Mouse (Mus musculus) hindbrain, embryonic 15.5 days (tissue): ENCODE measurements around the gene Rpl13a. TPM values are rescaled to one million over a fixed set of nuclear protein-coding genes. Genes with fewer than 3 reads are reported as not detected.
A peak's percentile ranks its signal among the peaks of the same experiment; 100 is the strongest.
"Not testable (repeated sequence)": the region's sequence is repeated elsewhere in the genome, so short reads cannot be mapped to it uniquely, and the experiment has no call there.

Source experiments
- ATAC-seq: fragments of 200-750 bp; cut with Nextera tagmentation; 2 replicates; pipeline ENCODE4 v1.8.0; 2017; ENCODE audit warnings: low read depth, moderate number of reproducible peaks, moderate TSS enrichment; ENCODE audit not compliant: low FRiP score
- H3K27ac ChIP-seq: fragments of 300-500 bp; sonication (generic); replicated peaks from 2 replicates; pipeline ENCODE4 v1.5.1; 2015; ENCODE audit warnings: mild to moderate bottlenecking, inconsistent platforms
- H3K27me3 ChIP-seq: fragments of 300-500 bp; sonication (generic); 2 replicates; pipeline ENCODE4 v1.6.1; 2015; ENCODE audit warnings: control low read depth, inconsistent platforms
- H3K36me3 ChIP-seq: fragments of 300-500 bp; sonication (generic); 2 replicates; pipeline ENCODE4 v1.6.1; 2015; ENCODE audit warnings: control low read depth, inconsistent platforms
- H3K4me1 ChIP-seq: fragments of 300-500 bp; sonication (generic); replicated peaks from 2 replicates; pipeline ENCODE4 v1.6.1; 2015; ENCODE audit warnings: control low read depth, inconsistent platforms
- H3K4me2 ChIP-seq: fragments of 300-500 bp; sonication (generic); 2 replicates; pipeline ENCODE4 v1.6.1; 2015; ENCODE audit warnings: moderate library complexity, mild to moderate bottlenecking, inconsistent platforms
- H3K4me3 ChIP-seq: fragments of 300-500 bp; sonication (generic); 2 replicates; pipeline ENCODE4 v1.5.1; 2015; ENCODE audit warnings: mild to moderate bottlenecking, inconsistent platforms
- H3K9ac ChIP-seq: fragments of 300-500 bp; sonication (generic); 2 replicates; pipeline ENCODE4 v1.6.1; 2015; ENCODE audit warnings: inconsistent platforms
- H3K9me3 ChIP-seq: fragments of 300-500 bp; sonication (generic); 2 replicates; pipeline ENCODE4 v1.6.1; 2016; ENCODE audit warnings: control low read depth, inconsistent platforms
- WGBS: fragments of 180-500 bp; shearing (Covaris S2); methylation state at CpG from one replicate; pipeline ENCODE4 v1.1.7; 2015; 5-methylcytosine and 5-hydroxymethylcytosine counted together
- polyA plus RNA-seq: library from polyadenylated mRNA; unstranded; fragments of >200 nt; fragmentation: Nextera tagmentation; extraction: Ambion mirVana; gene quantifications from 2 replicates; pipeline ENCODE4 v1.2.1, GENCODE M21; 2015

Gene Rpl13a
- polyA plus RNA-seq = 624 and 661 TPM in 2 replicates

DNA sequence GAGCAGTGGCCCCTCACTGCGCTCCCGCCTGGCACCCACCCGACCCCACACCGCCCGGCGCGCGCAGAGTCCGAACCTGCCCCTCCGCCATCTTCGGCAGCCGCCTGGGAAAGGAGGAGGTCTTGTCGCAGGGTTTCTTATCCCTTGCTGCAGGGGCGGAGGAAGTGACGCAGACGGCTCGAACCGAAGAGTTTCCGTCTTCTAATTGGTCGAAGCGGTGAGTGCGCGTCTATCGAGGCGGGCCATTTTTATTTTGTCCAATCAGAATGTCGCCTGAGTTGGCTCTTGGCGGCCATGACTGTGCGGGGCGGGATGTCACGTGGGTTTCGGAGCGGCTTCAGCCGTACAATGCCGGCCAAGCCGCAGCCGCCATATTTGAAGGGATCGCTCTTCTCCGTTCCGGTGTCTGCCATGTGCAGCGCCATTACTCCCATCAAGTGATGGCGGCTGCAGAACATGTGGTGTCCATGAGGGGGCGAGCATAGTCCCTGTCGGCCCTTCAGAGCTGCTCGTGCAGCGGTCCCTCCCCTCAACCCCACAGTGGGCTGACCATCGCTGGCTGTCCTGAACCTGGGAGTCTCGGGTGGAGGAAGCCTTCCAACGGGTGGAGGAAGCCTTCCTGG, at the start of gene Rpl13a:
Gene Rpl13a, minus strand, starts transcription at position 138 of the 623 bp plus-strand sequence.
- under 1% methylated on average over 48 of the region's 48 CpGs for WGBS

DNA sequence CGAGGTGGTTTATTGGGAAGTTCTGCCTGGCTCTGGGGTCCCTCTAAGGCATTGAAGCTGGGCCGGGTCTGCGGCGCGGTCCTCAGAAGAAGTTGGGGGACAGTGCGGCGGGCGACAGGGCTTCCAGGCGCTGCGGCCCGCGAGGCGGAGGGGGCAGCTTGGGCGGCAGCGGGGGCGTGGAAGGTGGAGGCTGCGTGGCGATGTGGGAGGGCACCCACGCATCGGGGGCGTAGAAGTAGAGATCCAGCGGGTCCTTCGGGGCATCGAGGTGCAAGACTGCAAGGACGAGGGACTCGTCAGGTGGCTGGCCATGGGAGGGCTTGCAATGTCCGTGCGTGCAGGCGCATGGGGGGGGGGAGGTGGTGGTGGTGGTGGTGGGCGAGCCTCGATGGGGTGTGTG, 47.8 kb upstream of the Rpl13a start:
- Histone ChIP-seq H3K9ac (no peak overlapping the region), H3K4me2 (peak overlapping the region; percentile 47), H3K4me3 (peak overlapping the region; percentile 16), H3K36me3 (no peaks in the 10 kb centered on the region), H3K27ac (no peak overlapping the region), H3K27me3 (peaks cover 84% of the 10 kb centered on the region), H3K4me1 (peaks cover 22% of the 10 kb centered on the region), H3K9me3 (no peaks in the 10 kb centered on the region)
- ATAC-seq = no peak
- 3% methylated on average over 29 of the region's 31 CpGs for WGBS

More for the DNA sequence above, at the start of gene Rpl13a:
- H3K36me3 ChIP-seq = peaks cover 25% of the 10 kb centered on the region
- H3K4me1 ChIP-seq = peaks cover 40% of the 10 kb centered on the region
- H3K4me2 ChIP-seq = peak within 1 kb of the TSS; percentile 79
- H3K9me3 ChIP-seq = no peaks in the 10 kb centered on the region
- peak within 1 kb of the TSS; percentile 70 for H3K4me3 ChIP-seq
- ATAC-seq = peak; percentile 95
- peak within 1 kb of the TSS; percentile 91 for H3K9ac ChIP-seq
- peak within 1 kb of the TSS; percentile 94 for H3K27ac ChIP-seq
- no peaks in the 10 kb centered on the region for H3K27me3 ChIP-seq

DNA sequence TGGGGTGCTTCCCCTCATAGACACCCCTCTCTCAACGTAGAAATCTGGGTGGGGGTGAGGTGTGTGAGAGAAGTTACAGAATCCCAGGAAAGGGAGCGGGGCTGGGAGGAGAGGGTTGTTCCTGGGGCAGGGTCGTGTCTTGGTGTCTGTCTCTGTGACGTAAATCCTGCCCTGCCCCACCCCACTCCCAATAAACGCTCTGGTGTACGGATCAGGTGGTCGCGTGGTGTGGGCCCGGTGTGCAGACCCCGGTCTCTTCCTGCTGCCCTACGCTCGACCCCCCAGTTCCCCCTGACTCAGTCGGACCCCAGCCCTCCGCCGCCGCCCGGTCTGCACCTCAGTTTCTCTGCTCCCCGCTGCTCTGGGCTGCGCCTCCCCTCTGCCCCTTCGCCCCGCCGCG, 47.4 kb upstream of the Rpl13a start:
- ATAC-seq = no peak

DNA sequence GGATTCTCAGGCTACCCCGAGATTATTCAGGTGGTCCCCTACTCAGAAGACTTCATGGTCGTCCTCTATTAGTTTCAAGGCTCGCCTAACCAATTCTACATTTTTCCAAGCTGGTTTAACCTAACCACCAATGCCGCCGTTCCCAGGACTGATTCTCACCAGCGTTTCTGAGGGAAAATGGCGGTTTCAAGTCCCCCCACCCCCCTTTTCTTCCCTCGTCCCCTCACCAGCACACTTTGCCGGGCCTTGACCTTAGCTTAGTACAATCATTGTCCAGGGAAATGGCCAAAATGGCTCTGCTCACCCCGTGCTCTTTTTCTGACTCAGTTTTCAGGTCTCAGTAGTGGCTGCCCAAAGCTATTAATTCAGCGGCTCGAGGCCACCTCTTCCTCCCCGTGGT, 46.8 kb upstream of the Rpl13a start:
- H3K4me3 ChIP-seq = no peak overlapping the region
- no peaks in the 10 kb centered on the region for H3K9me3 ChIP-seq
- no peak overlapping the region for H3K27ac ChIP-seq
- no peaks in the 10 kb centered on the region for H3K36me3 ChIP-seq
- H3K27me3 ChIP-seq = peaks cover 75% of the 10 kb centered on the region
- no peak overlapping the region for H3K4me2 ChIP-seq
- peaks cover 17% of the 10 kb centered on the region for H3K4me1 ChIP-seq
- ATAC-seq = no peak
- H3K9ac ChIP-seq = no peak overlapping the region
- WGBS = under 1% methylated on average over 13 of the region's 13 CpGs

More for the DNA sequence above, 47.4 kb upstream of the Rpl13a start:
- Histone ChIP-seq H3K9ac (no peak overlapping the region), H3K4me3 (peak overlapping the region; percentile 16), H3K9me3 (no peaks in the 10 kb centered on the region), H3K4me2 (peak overlapping the region; percentile 47), H3K27ac (no peak overlapping the region), H3K4me1 (peaks cover 18% of the 10 kb centered on the region), H3K36me3 (no peaks in the 10 kb centered on the region), H3K27me3 (peaks cover 80% of the 10 kb centered on the region)
- WGBS = 2% methylated on average over 23 of the region's 23 CpGs

DNA sequence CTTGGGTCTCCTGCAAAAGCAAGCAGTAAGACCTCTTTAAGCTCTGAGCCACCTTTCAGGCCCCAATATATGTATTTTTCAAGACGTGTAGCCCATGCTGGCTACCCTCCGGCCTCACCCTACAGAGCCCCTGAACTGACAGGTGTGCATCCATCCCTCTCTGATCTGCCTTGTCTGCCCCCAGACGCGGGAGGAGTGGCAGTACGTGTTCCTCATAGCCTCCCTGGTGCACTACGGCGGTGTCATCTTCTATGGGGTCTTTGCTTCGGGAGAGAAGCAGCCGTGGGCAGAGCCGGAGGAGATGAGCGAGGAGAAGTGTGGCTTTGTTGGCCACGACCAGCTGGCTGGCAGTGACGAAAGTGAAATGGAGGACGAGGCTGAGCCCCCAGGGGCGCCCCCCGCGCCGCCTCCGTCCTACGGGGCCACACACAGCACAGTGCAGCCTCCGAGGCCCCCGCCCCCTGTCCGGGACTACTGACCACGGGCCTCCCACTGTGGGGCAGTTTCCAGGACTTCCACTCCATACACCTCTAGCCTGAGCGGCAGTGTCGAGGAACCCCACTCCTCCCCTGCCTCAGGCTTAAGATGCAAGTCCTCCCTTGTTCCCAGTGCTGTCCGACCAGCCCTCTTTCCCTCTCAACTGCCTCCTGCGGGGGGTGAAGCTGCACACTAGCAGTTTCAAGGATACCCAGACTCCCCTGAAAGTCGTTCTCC, 46.2 kb upstream of the Rpl13a start:
- Histone ChIP-seq H3K27ac (no peak overlapping the region), H3K27me3 (peaks cover 75% of the 10 kb centered on the region), H3K9ac (no peak overlapping the region), H3K9me3 (no peaks in the 10 kb centered on the region), H3K36me3 (no peaks in the 10 kb centered on the region), H3K4me3 (no peak overlapping the region), H3K4me2 (no peak overlapping the region), H3K4me1 (peaks cover 17% of the 10 kb centered on the region)
- no peak for ATAC-seq
- WGBS = 3% methylated on average over 28 of the region's 29 CpGs

DNA sequence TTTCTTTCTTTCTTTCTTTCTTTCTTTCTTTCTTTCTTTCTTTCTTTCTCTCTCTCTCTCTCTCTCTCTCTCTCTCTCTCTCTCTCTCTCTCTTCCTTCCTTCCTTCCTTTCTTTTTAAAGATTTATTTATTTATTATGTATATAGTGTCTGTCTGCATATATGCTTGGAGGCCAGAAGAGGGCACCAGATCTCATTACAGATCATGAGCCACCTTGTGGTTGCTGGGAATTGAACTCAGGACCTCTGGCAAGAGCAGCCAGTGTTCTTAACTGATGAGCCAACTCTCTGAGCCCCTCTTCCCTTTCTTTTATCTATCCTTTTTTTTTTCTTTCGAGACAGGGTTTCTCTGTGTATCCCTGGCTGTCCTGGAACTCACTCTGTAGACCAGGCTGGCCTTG, 45.2 kb upstream of the Rpl13a start:
- H3K27ac ChIP-seq = not testable (repeated sequence)

DNA sequence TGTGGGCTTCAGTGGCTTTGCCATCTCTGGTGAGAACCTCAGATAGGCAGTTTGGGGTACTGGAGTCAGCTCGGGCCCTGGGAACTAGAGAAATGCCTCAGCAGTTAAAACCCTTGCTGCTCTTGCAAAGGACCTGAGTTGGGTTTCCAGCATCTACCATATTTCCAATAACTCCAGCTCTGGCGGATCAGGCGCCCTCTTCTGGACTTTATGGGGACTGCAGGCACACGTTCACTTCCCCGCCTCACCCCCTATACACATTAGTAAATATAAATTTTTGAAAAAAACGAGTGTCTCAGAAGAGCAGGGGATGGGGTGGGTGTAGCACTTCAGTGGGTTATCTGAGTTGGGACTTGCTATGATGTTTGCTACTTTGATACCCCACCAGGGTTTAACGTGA, 44.4 kb upstream of the Rpl13a start:
- Histone ChIP-seq H3K9me3 (no peaks in the 10 kb centered on the region), H3K27me3 (peaks cover 75% of the 10 kb centered on the region), H3K4me2 (no peak overlapping the region), H3K4me3 (no peak overlapping the region), H3K27ac (no peak overlapping the region), H3K9ac (no peak overlapping the region), H3K4me1 (peaks cover 25% of the 10 kb centered on the region), H3K36me3 (no peaks in the 10 kb centered on the region)
- ATAC-seq = no peak
- 61% methylated on average over 7 of the region's 7 CpGs for WGBS

More for the DNA sequence above, 45.2 kb upstream of the Rpl13a start:
- WGBS = 69% methylated on average over 1 of the region's 1 CpGs
- peaks cover 75% of the 10 kb centered on the region for H3K27me3 ChIP-seq
- H3K9ac ChIP-seq, H3K36me3 ChIP-seq, H3K4me2 ChIP-seq, H3K9me3 ChIP-seq, H3K4me3 ChIP-seq, ATAC-seq: not testable (repeated sequence)
- peaks cover 18% of the 10 kb centered on the region for H3K4me1 ChIP-seq

DNA sequence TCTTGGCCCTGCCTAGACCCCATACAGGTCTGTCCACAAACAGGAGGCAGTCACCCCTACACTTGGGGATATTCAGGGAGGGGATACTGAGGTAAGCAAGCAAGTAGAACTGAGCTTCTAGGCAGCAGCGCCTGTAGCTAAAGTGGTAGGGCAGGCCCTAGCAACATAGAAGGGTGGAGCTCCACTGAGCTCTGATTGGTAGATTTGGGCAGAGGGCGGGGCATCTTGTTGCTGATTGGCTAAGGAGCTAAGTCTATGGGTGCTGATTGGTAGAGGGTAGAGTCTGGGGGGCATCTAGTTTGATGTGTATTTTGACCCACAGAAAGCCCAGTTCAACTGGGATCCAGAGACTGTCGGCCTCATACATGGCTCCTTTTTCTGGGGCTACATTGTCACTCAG, 40.9 kb upstream of the Rpl13a start:
- Histone ChIP-seq H3K4me1 (peaks cover 12% of the 10 kb centered on the region), H3K36me3 (no peaks in the 10 kb centered on the region), H3K27ac (no peak overlapping the region), H3K9ac (no peak overlapping the region), H3K27me3 (peaks cover 75% of the 10 kb centered on the region), H3K4me3 (no peak overlapping the region), H3K9me3 (no peaks in the 10 kb centered on the region), H3K4me2 (no peak overlapping the region)
- ATAC-seq = no peak
- 94% methylated on average over 3 of the region's 3 CpGs for WGBS

DNA sequence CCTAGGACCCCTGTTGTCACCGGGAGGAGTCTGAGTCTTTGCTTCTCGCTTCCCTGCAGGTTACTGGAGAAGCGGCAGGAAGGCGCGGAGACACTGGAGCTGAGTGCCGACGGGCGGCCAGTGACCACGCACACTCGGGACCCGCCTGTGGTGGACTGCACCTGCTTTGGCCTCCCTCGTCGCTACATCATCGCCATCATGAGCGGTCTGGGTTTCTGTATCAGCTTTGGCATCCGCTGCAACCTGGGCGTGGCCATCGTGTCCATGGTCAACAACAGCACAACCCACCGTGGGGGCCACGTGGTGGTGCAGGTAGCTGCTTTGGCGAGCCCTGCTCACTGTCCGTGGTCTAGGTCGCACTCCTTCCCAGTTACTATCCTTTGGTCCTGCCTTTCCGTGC, 40.1 kb upstream of the Rpl13a start:
- Histone ChIP-seq H3K4me1 (peaks cover 18% of the 10 kb centered on the region), H3K4me3 (peak overlapping the region; percentile 20), H3K9ac (no peak overlapping the region), H3K9me3 (no peaks in the 10 kb centered on the region), H3K4me2 (peak overlapping the region; percentile 47), H3K36me3 (no peaks in the 10 kb centered on the region), H3K27me3 (peaks cover 75% of the 10 kb centered on the region), H3K27ac (no peak overlapping the region)
- no peak for ATAC-seq
- WGBS = 3% methylated on average over 24 of the region's 24 CpGs

DNA sequence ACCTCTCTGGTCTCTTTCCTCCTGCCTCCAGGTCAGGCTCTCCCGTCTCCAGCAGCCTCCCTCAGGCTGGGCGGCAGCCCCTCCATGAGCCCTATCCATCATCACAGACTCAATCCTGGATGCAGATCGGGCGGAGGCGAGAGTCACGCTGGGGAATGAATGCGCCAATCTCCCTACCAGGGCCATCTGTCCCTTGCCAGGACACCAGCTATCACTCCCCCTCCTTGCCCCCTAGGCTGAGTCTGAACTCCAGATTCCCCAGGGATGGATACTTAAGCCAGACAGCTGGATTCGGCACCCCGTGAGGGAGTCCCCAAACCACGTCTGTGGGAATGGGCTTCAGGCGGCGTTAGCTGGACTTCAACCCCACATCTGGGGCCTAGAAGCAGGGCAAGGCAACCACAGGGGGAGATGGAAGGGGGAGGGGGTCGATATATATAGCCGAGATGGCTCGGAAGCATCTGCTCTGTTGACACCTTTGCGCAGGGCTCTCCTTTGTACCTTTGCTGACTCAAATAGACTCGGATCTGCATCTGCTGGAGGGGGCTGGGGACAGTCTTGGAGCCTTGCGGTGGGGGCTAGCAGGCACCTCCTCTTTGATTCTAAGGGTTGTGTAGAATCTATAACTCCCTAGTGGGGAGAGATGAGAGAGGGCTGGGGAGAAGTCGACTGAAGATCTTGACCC, 39.3 kb upstream of the Rpl13a start:
- Histone ChIP-seq H3K9ac (no peak overlapping the region), H3K9me3 (no peaks in the 10 kb centered on the region), H3K4me2 (peak overlapping the region; percentile 47; the same call in 1 of the 2 replicates), H3K27me3 (peaks cover 79% of the 10 kb centered on the region), H3K4me1 (peaks cover 19% of the 10 kb centered on the region), H3K4me3 (0 out of 2 replicates have a peak overlapping the region, but pooled peaks have one; percentile 20), H3K27ac (no peak overlapping the region), H3K36me3 (no peaks in the 10 kb centered on the region)
- 3% methylated on average over 19 of the region's 19 CpGs for WGBS
- no peak for ATAC-seq

DNA sequence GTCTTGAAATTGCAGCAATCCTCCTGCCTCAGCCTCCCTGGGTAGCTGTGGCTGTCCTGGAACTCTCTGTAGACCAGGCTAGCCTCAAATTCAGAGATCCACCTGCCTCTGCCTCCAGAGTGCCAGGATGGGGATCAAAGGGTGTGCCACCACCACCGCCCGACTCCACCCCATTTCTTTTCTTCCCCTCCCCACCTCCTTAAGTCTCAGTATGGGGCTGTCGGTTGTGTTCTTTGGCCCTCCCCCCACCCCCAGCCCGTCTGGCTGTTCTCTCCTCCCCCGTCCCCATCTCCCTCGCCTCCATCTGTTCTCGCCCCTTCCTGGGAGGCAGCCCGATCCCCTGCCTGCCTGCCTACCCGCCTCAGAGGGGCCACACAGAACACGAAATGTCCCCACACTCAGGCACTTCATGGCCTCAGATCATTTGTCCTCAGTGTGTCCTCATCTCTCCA, 38.4 kb upstream of the Rpl13a start:
- no peak overlapping the region for H3K4me2 ChIP-seq
- 28% methylated on average over 9 of the region's 10 CpGs for WGBS
- no peak overlapping the region for H3K9ac ChIP-seq
- H3K9me3 ChIP-seq = no peaks in the 10 kb centered on the region
- H3K4me3 ChIP-seq = no peak overlapping the region
- no peaks in the 10 kb centered on the region for H3K36me3 ChIP-seq
- ATAC-seq = no peak
- H3K27me3 ChIP-seq = peaks cover 80% of the 10 kb centered on the region
- H3K4me1 ChIP-seq = peaks cover 28% of the 10 kb centered on the region
- H3K27ac ChIP-seq = no peak overlapping the region

DNA sequence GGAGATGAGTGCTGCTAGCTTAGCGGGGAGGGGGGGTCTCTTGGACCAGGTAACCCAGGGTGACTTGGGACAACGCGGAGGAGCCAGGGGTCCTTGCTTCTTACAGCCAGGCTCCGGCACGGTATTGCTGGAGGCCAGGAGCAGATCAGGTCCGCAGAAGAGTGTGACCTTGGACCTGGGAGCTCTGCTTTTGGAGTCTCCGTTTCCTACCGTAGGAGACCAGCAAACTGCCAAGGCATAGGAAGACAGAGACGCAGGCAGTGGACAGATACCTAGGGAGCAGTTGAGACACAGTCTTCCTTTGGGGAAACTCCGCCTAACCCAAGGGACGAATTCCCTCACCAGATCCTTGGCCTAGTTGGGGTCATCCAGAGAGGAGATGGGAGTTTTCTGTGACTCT, 37.1 kb upstream of the Rpl13a start:
- 50% methylated on average over 11 of the region's 11 CpGs for WGBS
- ATAC-seq = no peak
- no peak overlapping the region for H3K27ac ChIP-seq
- H3K4me2 ChIP-seq = no peak overlapping the region
- peaks cover 80% of the 10 kb centered on the region for H3K27me3 ChIP-seq
- H3K9ac ChIP-seq = no peak overlapping the region
- no peak overlapping the region for H3K4me3 ChIP-seq
- no peaks in the 10 kb centered on the region for H3K9me3 ChIP-seq
- 0 out of 2 replicates have a peak, but pooled peaks cover 2% of the 10 kb centered on the region for H3K36me3 ChIP-seq
- peaks cover 28% of the 10 kb centered on the region for H3K4me1 ChIP-seq
